10 mouse cellular contexts compared by ENCODE assay signal in the genomic region with DNA sequence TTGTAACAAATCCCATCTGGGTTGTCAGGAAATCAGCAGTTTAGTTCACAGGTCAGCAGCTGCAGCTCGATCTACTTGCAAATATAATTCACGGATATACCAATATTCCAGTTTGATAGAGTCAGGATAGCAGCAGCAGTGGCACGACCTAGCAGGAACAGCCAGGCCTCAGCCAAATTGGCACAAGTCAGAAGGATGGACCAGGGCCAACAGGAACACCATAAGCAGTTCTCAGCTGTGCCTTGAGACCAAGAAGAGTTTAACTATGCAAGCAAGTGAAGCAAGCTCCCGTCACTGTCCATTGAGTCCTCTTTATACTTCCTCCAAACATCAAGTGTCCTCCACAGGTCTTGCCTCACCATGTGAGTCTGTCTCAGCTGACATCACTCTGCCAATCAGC. TPM values are rescaled to one million over a fixed set of nuclear protein-coding genes. Genes with fewer than 3 reads are reported as not detected.
DNase-seq lines count a peak whose midpoint lies in the region; ATAC-seq and TF ChIP-seq lines count a peak whose summit lies in the region.
"Had no signal": no experiment of that assay in that cellular context is flagged by ENCODE, and none has a peak within 500 bp of the region (broad histone marks: within the 10 kb centered on the region; RNA-seq: fewer than 3 reads in every experiment).

No protein-coding gene starts in this region.

- no peaks in the 10 kb centered on the region for H3K9me3 ChIP-seq in forebrain, embryonic 14.5 days (replicated peaks; ENCODE audit: control insufficient read depth, low read length)
- no peaks in the 10 kb centered on the region for H3K9me3 ChIP-seq in forebrain, postnatal 0 days (ENCODE audit: low read length)
- H3K9me3 ChIP-seq: embryonic facial prominence, embryonic 13.5 days; neural tube, embryonic 13.5 days had no signal

- TF ChIP-seq CTCF in forebrain, postnatal 0 days (IDR thresholded peaks at IDR 0.05; ENCODE audit: low read depth): no peak

- ATAC-seq in forebrain, embryonic 14.5 days: no peak
- ATAC-seq in forebrain, postnatal 0 days: no peak

- no peak overlapping the region for H3K9ac ChIP-seq in forebrain, embryonic 14.5 days (ENCODE audit: low read length)
- H3K9ac ChIP-seq in forebrain, postnatal 0 days: no peak overlapping the region
- H3K9ac ChIP-seq: embryonic facial prominence, embryonic 13.5 days; neural tube, embryonic 13.5 days had no signal

- no peaks in the 10 kb centered on the region for H3K36me3 ChIP-seq in forebrain, embryonic 14.5 days (ENCODE audit: control insufficient read depth, insufficient read depth, low read length)
- no peaks in the 10 kb centered on the region for H3K36me3 ChIP-seq in forebrain, postnatal 0 days (ENCODE audit: insufficient read depth)
- H3K36me3 ChIP-seq: embryonic facial prominence, embryonic 13.5 days; neural tube, embryonic 13.5 days had no signal

- no peaks in the 10 kb centered on the region for H3K4me1 ChIP-seq in forebrain, embryonic 14.5 days (ENCODE audit: control insufficient read depth, insufficient read depth, low read length)
- no peaks in the 10 kb centered on the region for H3K4me1 ChIP-seq in forebrain, postnatal 0 days (ENCODE audit: insufficient read depth)
- H3K4me1 ChIP-seq: embryonic facial prominence, embryonic 13.5 days; neural tube, embryonic 13.5 days had no signal

- H3K27me3 ChIP-seq in forebrain, embryonic 14.5 days (replicated peaks; ENCODE audit: control insufficient read depth, insufficient read depth, low read length): no peaks in the 10 kb centered on the region
- no peaks in the 10 kb centered on the region for H3K27me3 ChIP-seq in forebrain, postnatal 0 days (ENCODE audit: insufficient read depth, low read length)
- H3K27me3 ChIP-seq: neural tube, embryonic 13.5 days had no signal

- DNase-seq in forebrain, embryonic 14.5 days (ENCODE audit: low spot score): peak; percentile 39
- no peak for DNase-seq in forebrain, postnatal 0 days
- DNase-seq in ovary, adult 18-20 months (ENCODE audit: low spot score): peak; percentile 3
- DNase-seq in ovary, postnatal 10 days (ENCODE audit: low spot score): no peak
- peak; percentile 12 for DNase-seq in gastrocnemius, postnatal 10 days
- DNase-seq in lung, postnatal 4 days: peak; percentile 15 to 37
- no peak for DNase-seq in neural tube, embryonic 10.5 days (ENCODE audit: extremely low spot score, low spot score)
- no peak for DNase-seq in frontal cortex, postnatal 14 days (ENCODE audit: low spot score in 2 of 2)

- no peak overlapping the region for H3K27ac ChIP-seq in forebrain, embryonic 14.5 days (ENCODE audit: low read depth, low read length)
- H3K27ac ChIP-seq in forebrain, postnatal 0 days (ENCODE audit: low read depth, low read length): no peak overlapping the region
- H3K27ac ChIP-seq: embryonic facial prominence, embryonic 13.5 days; neural tube, embryonic 13.5 days had no signal

- 71% methylated on average over 4 of the region's 4 CpGs for WGBS in forebrain, embryonic 14.5 days
- 50% methylated on average over 4 of the region's 4 CpGs for WGBS in forebrain, postnatal 0 days

- H3K4me2 ChIP-seq in forebrain, embryonic 14.5 days (ENCODE audit: low read length): no peak overlapping the region
- no peak overlapping the region for H3K4me2 ChIP-seq in forebrain, postnatal 0 days (ENCODE audit: low read depth)
- H3K4me2 ChIP-seq: embryonic facial prominence, embryonic 13.5 days; neural tube, embryonic 13.5 days had no signal

- H3K4me3 ChIP-seq in forebrain, embryonic 14.5 days (ENCODE audit: low read depth, low read length): no peak overlapping the region
- H3K4me3 ChIP-seq in forebrain, postnatal 0 days (ENCODE audit: low read depth, low read length): no peak overlapping the region
- H3K4me3 ChIP-seq: embryonic facial prominence, embryonic 13.5 days; neural tube, embryonic 13.5 days had no signal

RNA-seq across cellular contexts. Expression of a gene that starts 33.2 kb away (rescaled TPM):
- polyA plus RNA-seq in forebrain, embryonic 14.5 days (2014; fragmentation: Nextera tagmentation; extraction: Ambion mirVana): 28.6 and 32.3 TPM in 2 replicates
- 108 and 123 TPM in 2 replicates for total RNA-seq in forebrain, postnatal 0 days (2014; rRNA removed)
- polyA plus RNA-seq in forebrain, postnatal 0 days (2015; fragmentation: Nextera tagmentation; extraction: Ambion mirVana): 23.2 and 40.1 TPM in 2 replicates
- 10 to 100 TPM; 49.5 to 59.1 TPM for total RNA-seq in gastrocnemius, postnatal 10 days (2021)

Comparison
In these comparisons a context has a peak if more than half of its experiments do, and no peak if none do; other contexts are left out.
1. DNase-seq: peak in forebrain, embryonic 14.5 days (single experiment), ovary, adult 18-20 months (single experiment), gastrocnemius, postnatal 10 days (single experiment) and lung, postnatal 4 days (2 of 2); none in forebrain, postnatal 0 days (single experiment), ovary, postnatal 10 days (single experiment), neural tube, embryonic 10.5 days (single experiment) and frontal cortex, postnatal 14 days (0 of 2).